8 mouse cellular contexts compared by ENCODE assay signal in genomic region chr2:73491442-73492241, GRCm38 (mm10). TPM values are rescaled to one million over a fixed set of nuclear protein-coding genes. Genes with fewer than 3 reads are reported as not detected.
A peak's percentile ranks its signal among the peaks of the same experiment; 100 is the strongest.
DNase-seq lines count a peak whose midpoint lies in the region; ATAC-seq lines count a peak whose summit lies in the region.

No protein-coding gene starts in this region.

- no peak for DNase-seq in neural tube, embryonic 10.5 days (ENCODE audit: extremely low spot score, low spot score)
- DNase-seq in adrenal gland, adult 2 months = peak; percentile 71
- peak; percentile 45 to 85 for DNase-seq in kidney, postnatal 36 days
- peak; percentile 77 for DNase-seq in thymus, postnatal 25 days

- no peaks in the 10 kb centered on the region for H3K9me3 ChIP-seq in neural tube, embryonic 12.5 days

- no peak overlapping the region for H3K9ac ChIP-seq in neural tube, embryonic 12.5 days

- 0 out of 2 replicates have a peak overlapping the region, but pooled peaks have one; percentile 15 for H3K27ac ChIP-seq in neural tube, embryonic 12.5 days

- no peak for ATAC-seq in neural tube, embryonic 12.5 days (ENCODE audit: low FRiP score, low read depth)
- peak; percentile 85; the same call in 1 of the 2 replicates for ATAC-seq in erythroid progenitor cell, adult 5-6 weeks (replicated peaks; ENCODE audit: low FRiP score, poor library complexity, severe bottlenecking)
- peak; percentile 73 for ATAC-seq in megakaryocyte, adult 5-6 weeks (ENCODE audit: poor library complexity, severe bottlenecking)
- ATAC-seq in activated CD4-positive, CD25-positive, alpha-beta regulatory T cell, adult 4 months = no peak

- peaks cover 14% of the 10 kb centered on the region; the same call in 1 of the 2 replicates for H3K4me1 ChIP-seq in neural tube, embryonic 12.5 days

- H3K36me3 ChIP-seq in neural tube, embryonic 12.5 days = no peaks in the 10 kb centered on the region

- 59% methylated on average over 9 of the region's 9 CpGs for WGBS in neural tube, embryonic 12.5 days

- H3K4me2 ChIP-seq in neural tube, embryonic 12.5 days (replicated peaks) = no peak overlapping the region

- no peak overlapping the region for H3K4me3 ChIP-seq in neural tube, embryonic 12.5 days

- H3K27me3 ChIP-seq in neural tube, embryonic 12.5 days (replicated peaks) = no peaks in the 10 kb centered on the region

RNA-seq across cellular contexts. Expression of gene Wipf1, which starts 37.9 kb away (rescaled TPM):
- 5.0 and 5.8 TPM in 2 replicates for polyA plus RNA-seq in neural tube, embryonic 12.5 days (2016; fragmentation: Nextera tagmentation; extraction: Ambion mirVana)
- total RNA-seq in adrenal gland, adult 2 months (2021) = 10 to 100 TPM; 13.4 to 19.7 TPM
- polyA plus RNA-seq in adrenal gland, adult 2 months (2012; rRNA removed) = 16.8 and 17.4 TPM in 2 replicates
- 12.6 and 13.3 TPM in 2 replicates for total RNA-seq in erythroid progenitor cell, adult 5-6 weeks (2015; ENCODE audit: low replicate concordance)
- 3.6 and 3.7 TPM in 2 replicates for total RNA-seq in erythroid progenitor cell, adult 5-6 weeks (2017; ENCODE audit: low replicate concordance)
- total RNA-seq in megakaryocyte, adult 5-6 weeks (2015) = 123 and 139 TPM in 2 replicates
- 37.4 and 55.2 TPM in 2 replicates for total RNA-seq in megakaryocyte, adult 5-6 weeks (2017)
- polyA plus RNA-seq in activated CD4-positive, CD25-positive, alpha-beta regulatory T cell, adult 4 months (2017; shearing (Covaris generic)) = 10 to 100 TPM; 70.1 to 72.4 TPM

Comparison
In these comparisons a context has a peak if more than half of its experiments do, and no peak if none do; other contexts are left out.
1. ATAC-seq: peak in erythroid progenitor cell, adult 5-6 weeks (single experiment) and megakaryocyte, adult 5-6 weeks (single experiment); none in neural tube, embryonic 12.5 days (single experiment) and activated CD4-positive, CD25-positive, alpha-beta regulatory T cell, adult 4 months (single experiment).